Mouse (Mus musculus) bone marrow macrophage, adult 2 months (primary cell): ENCODE data around the gene Dmtf1.

Source experiments
- CTCF ChIP-seq: IDR thresholded peaks from 2 replicates; pipeline ENCODE4 v1.5.1; 2012; ENCODE audit warnings: low read depth, mild to moderate bottlenecking, low read length, moderate library complexity
- POLR2A ChIP-seq: IDR thresholded peaks from 2 replicates; pipeline ENCODE4 v1.6.1; 2012; ENCODE audit warnings: mild to moderate bottlenecking, low read depth, low read length, borderline replicate concordance

GRCm38 (mm10) chr5:9090493-9091106, 71.0 kb downstream of the Dmtf1 start:
- TF ChIP-seq POLR2A: no peak
- TF ChIP-seq CTCF: no peak
